Mouse (Mus musculus) liver, embryonic 14.5 days (tissue): ENCODE measurements around the gene 2310061I04Rik. TPM values are rescaled to one million over a fixed set of nuclear protein-coding genes. Genes with fewer than 3 reads are reported as not detected.

ENCODE experiments used
- ATAC-seq: fragments of 200-750 bp; cut with Nextera tagmentation; 2 replicates; pipeline ENCODE4 v1.8.0; 2017; ENCODE audit warnings: moderate number of reproducible peaks, mild to moderate bottlenecking, moderate library complexity; ENCODE audit not compliant: insufficient read depth
- DNase-seq, 3 experiments: peaks; one replicate each; pipeline ENCODE4 v3.0.0-alpha.2; 2012 to 2013; ENCODE audit warnings: low read depth in 3 of 3, low spot score in 3 of 3
- H3K27ac ChIP-seq: fragments of 300-500 bp; sonication (generic); 2 replicates; pipeline ENCODE4 v1.5.1; 2014; ENCODE audit warnings: moderate library complexity, mild to moderate bottlenecking, control low read depth, inconsistent platforms
- H3K27me3 ChIP-seq: fragments of 300-500 bp; sonication (generic); 2 replicates; pipeline ENCODE4 v1.6.1; 2014; ENCODE audit warnings: mild to moderate bottlenecking, low read length, moderate library complexity; ENCODE audit not compliant: control insufficient read depth, insufficient read depth
- H3K36me3 ChIP-seq: fragments of 300-500 bp; sonication (generic); replicated peaks from 2 replicates; pipeline ENCODE4 v1.6.1; 2014; ENCODE audit warnings: low read depth; ENCODE audit not compliant: control insufficient read depth, insufficient read depth
- H3K4me1 ChIP-seq, 2 experiments: fragments of 200-500 bp in 1 of 2; fragments of 300-500 bp in 1 of 2; sonication (generic) in 1 of 2; replicated peaks; 2 replicates each; pipeline ENCODE4 v1.6.1; 2012 to 2014; ENCODE audit warnings: antibody characterized with exemption in 1 of 2, inconsistent platforms in 1 of 2, low read length in 1 of 2; ENCODE audit not compliant: control insufficient read depth in 2 of 2, insufficient read depth in 2 of 2
- H3K4me2 ChIP-seq: fragments of 300-500 bp; sonication (generic); 2 replicates; pipeline ENCODE4 v1.6.1; 2014; ENCODE audit warnings: low read depth, mild to moderate bottlenecking, control low read depth, moderate library complexity
- H3K4me3 ChIP-seq, 2 experiments: fragments of 200-500 bp in 1 of 2; fragments of 300-500 bp in 1 of 2; sonication (generic) in 1 of 2; 2 replicates each; pipeline ENCODE4 v1.5.1; 2012 to 2014; ENCODE audit warnings: low read depth in 2 of 2, low read length in 2 of 2, mild to moderate bottlenecking in 2 of 2, control low read depth in 1 of 2, inconsistent platforms in 1 of 2, moderate library complexity in 1 of 2; ENCODE audit not compliant: insufficient read depth in 1 of 2
- H3K9ac ChIP-seq: fragments of 300-500 bp; sonication (generic); replicated peaks from 2 replicates; pipeline ENCODE4 v1.6.1; 2014; ENCODE audit warnings: mild to moderate bottlenecking, control low read depth, moderate library complexity
- H3K9me3 ChIP-seq: fragments of 300-500 bp; sonication (generic); 2 replicates; pipeline ENCODE4 v1.6.1; 2016; ENCODE audit warnings: low read length, mixed read lengths; ENCODE audit not compliant: control insufficient read depth
- CTCF ChIP-seq: IDR thresholded peaks from 2 replicates; pipeline ENCODE4 v1.5.1; 2016; ENCODE audit warnings: antibody characterized with exemption, low read depth, control low read depth
- EP300 ChIP-seq: IDR thresholded peaks from 2 replicates; pipeline ENCODE4 v1.6.1; 2016; ENCODE audit warnings: antibody characterized with exemption, low read depth
- WGBS: fragments of 180-500 bp; shearing (Covaris S2); extraction: QIAGEN DNeasy Blood & Tissue Kit; methylation state at CpG from one replicate; pipeline ENCODE4 v1.1.7; 2014; ENCODE audit not compliant: insufficient replicate concordance; 5-methylcytosine and 5-hydroxymethylcytosine counted together
- microRNA counts: library from miRNA; unstranded; fragments of <30 nt; microRNA quantifications from one replicate; lab custom pipeline; 2016
- microRNA-seq: library from miRNA; unstranded; fragments of <30 nt; microRNA quantifications from one replicate; pipeline ENCODE4, GENCODE M21; 2016
- polyA plus RNA-seq, 2 experiments: library from polyadenylated mRNA; depleted of rRNA in 1 of 2; stranded (reverse) in 1 of 2; unstranded in 1 of 2; fragments of >200 nt; fragmentation: Nextera tagmentation in 1 of 2; extraction: Ambion mirVana in 1 of 2; gene quantifications; 2 replicates each; pipeline versions ENCODE4 v1.2.1 to v1.2.3; 2012 to 2014

Gene 2310061I04Rik
- polyA plus RNA-seq, 2 experiments: 10.6 to 14.4 TPM

DNA sequence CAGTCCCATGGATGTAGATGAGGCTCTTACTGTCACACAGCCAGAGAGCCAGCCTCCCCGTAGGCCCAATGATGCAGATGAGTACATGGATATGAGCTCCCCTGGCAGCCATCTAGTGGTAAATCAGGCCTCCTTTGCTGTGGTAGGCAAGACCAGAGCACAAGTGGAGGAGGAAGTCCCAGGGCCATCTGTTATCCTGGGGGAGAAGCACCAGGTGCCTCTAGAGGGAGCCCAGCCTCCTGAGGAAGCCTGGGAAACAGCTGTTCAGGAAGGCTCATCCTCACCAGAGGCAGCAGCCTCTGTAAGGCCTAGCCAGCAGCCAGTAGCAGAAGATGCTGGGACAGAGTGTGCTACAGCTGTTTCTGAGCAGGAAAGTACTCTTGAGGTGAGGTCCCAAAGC, 49.1 kb downstream of the 2310061I04Rik start:
- Histone ChIP-seq H3K36me3 (peaks cover 83% of the 10 kb centered on the region), H3K27ac (no peak overlapping the region), H3K9me3 (no peaks in the 10 kb centered on the region), H3K9ac (no peak overlapping the region), H3K27me3 (no peaks in the 10 kb centered on the region), H3K4me2 (no peak overlapping the region), H3K4me3 (no peak overlapping the region), H3K4me1 (peaks cover 10 to 13% of the 10 kb centered on the region in 2 experiments)
- WGBS: 63% methylated on average over 1 of the region's 1 CpGs
- ATAC-seq (no peak), DNase-seq (no peak)
- TF ChIP-seq EP300 (no peak), CTCF (peak; percentile 33)

DNA sequence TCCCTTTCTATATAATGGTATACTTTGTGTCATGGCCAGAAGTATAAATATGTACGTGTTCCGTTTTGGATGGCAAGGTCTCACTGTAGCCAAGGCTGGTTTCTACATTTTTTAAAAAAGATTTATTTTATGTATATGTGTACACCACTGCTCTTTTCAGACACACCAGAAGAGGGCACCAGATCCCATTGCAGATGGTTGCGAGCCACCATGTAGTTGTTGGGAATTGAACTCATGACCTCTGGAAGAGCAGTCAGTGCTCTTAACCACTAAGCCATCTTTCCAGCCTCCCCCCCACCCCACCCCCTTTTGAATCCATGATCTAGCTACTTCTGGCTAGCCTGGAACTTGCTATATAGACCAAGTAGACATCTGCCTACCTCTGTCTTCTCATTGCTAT, 53.7 kb downstream of the 2310061I04Rik start:
- no peak for ATAC-seq
- H3K27ac ChIP-seq: no peak overlapping the region
- peaks cover 22 to 34% of the 10 kb centered on the region in 2 experiments for H3K4me1 ChIP-seq
- H3K36me3 ChIP-seq: peaks cover 42% of the 10 kb centered on the region
- H3K9ac ChIP-seq: no peak overlapping the region
- TF ChIP-seq CTCF: peak; percentile 47
- TF ChIP-seq EP300: no peak
- H3K4me2 ChIP-seq: no peak overlapping the region
- H3K27me3 ChIP-seq: no peaks in the 10 kb centered on the region
- DNase-seq: no peak
- no peaks in the 10 kb centered on the region for H3K9me3 ChIP-seq
- WGBS: 87% methylated on average over 3 of the region's 3 CpGs
- no peak overlapping the region for H3K4me3 ChIP-seq

MicroRNAs within 50 kb of the gene (microRNA counts, 519-probe panel; counts per million panel counts)
- microRNA mmu-miR-1894-3p (lab: Ali Mortazavi, UCI) (69.9 counts per million), microRNA mmu-miR-1894-5p (lab: Ali Mortazavi, UCI) (69.9 counts per million)

Small RNAs within 50 kb of the gene (microRNA-seq; reads per million reads assigned to microRNA genes)
- 1.7 reads per million for gene Gm28033
- gene Mir1894: not detected

Other genes starting within 250 kb of the 2310061I04Rik start
- 7.1 and 7.8 TPM in 2 replicates for gene Vars2, start 229.8 kb downstream of the 2310061I04Rik start, polyA plus RNA-seq (2012; rRNA removed)
- 4.0 and 5.8 TPM in 2 replicates for gene Vars2, start 229.8 kb downstream of the 2310061I04Rik start, polyA plus RNA-seq (2014; fragmentation: Nextera tagmentation; extraction: Ambion mirVana)
- 17.8 and 18.0 TPM in 2 replicates for gene Gtf2h4, start 223.7 kb downstream of the 2310061I04Rik start, polyA plus RNA-seq (2012; rRNA removed)
- gene Gtf2h4, start 223.7 kb downstream of the 2310061I04Rik start, polyA plus RNA-seq (2014; fragmentation: Nextera tagmentation; extraction: Ambion mirVana): 23.1 and 26.8 TPM in 2 replicates
- gene Ddr1, start 192.8 kb downstream of the 2310061I04Rik start, polyA plus RNA-seq (2012; rRNA removed): 1.1 TPM in 2 replicates
- gene Ddr1, start 192.8 kb downstream of the 2310061I04Rik start, polyA plus RNA-seq (2014; fragmentation: Nextera tagmentation; extraction: Ambion mirVana): 1.6 and 1.7 TPM in 2 replicates
- gene Ier3, start 75.7 kb downstream of the 2310061I04Rik start, polyA plus RNA-seq (2012; rRNA removed): 10.2 and 11.0 TPM in 2 replicates
- gene Ier3, start 75.7 kb downstream of the 2310061I04Rik start, polyA plus RNA-seq (2014; fragmentation: Nextera tagmentation; extraction: Ambion mirVana): 11.6 and 13.2 TPM in 2 replicates
- 22.4 and 34.7 TPM in 2 replicates for gene Flot1, start 74.2 kb downstream of the 2310061I04Rik start, polyA plus RNA-seq (2012; rRNA removed)
- 27.8 and 29.2 TPM in 2 replicates for gene Flot1, start 74.2 kb downstream of the 2310061I04Rik start, polyA plus RNA-seq (2014; fragmentation: Nextera tagmentation; extraction: Ambion mirVana)
- 460 and 467 TPM in 2 replicates for gene Tubb5, start 59.1 kb downstream of the 2310061I04Rik start, polyA plus RNA-seq (2012; rRNA removed)
- 330 and 363 TPM in 2 replicates for gene Tubb5, start 59.1 kb downstream of the 2310061I04Rik start, polyA plus RNA-seq (2014; fragmentation: Nextera tagmentation; extraction: Ambion mirVana)
- gene Mdc1, start 55.9 kb downstream of the 2310061I04Rik start, polyA plus RNA-seq (2012; rRNA removed): 9.2 and 10.0 TPM in 2 replicates
- gene Mdc1, start 55.9 kb downstream of the 2310061I04Rik start, polyA plus RNA-seq (2014; fragmentation: Nextera tagmentation; extraction: Ambion mirVana): 6.3 and 9.1 TPM in 2 replicates
- gene Nrm, start 36.1 kb downstream of the 2310061I04Rik start, polyA plus RNA-seq (2012; rRNA removed): 15.6 and 18.2 TPM in 2 replicates
- 20.1 and 22.4 TPM in 2 replicates for gene Nrm, start 36.1 kb downstream of the 2310061I04Rik start, polyA plus RNA-seq (2014; fragmentation: Nextera tagmentation; extraction: Ambion mirVana)
- 8.7 and 10.7 TPM in 2 replicates for gene Ppp1r18, start 31.8 kb downstream of the 2310061I04Rik start, polyA plus RNA-seq (2012; rRNA removed)
- 8.2 and 8.7 TPM in 2 replicates for gene Ppp1r18, start 31.8 kb downstream of the 2310061I04Rik start, polyA plus RNA-seq (2014; fragmentation: Nextera tagmentation; extraction: Ambion mirVana)
- gene Dhx16, start 17.6 kb downstream of the 2310061I04Rik start, polyA plus RNA-seq (2012; rRNA removed): 44.8 and 46.0 TPM in 2 replicates
- 25.5 and 30.2 TPM in 2 replicates for gene Dhx16, start 17.6 kb downstream of the 2310061I04Rik start, polyA plus RNA-seq (2014; fragmentation: Nextera tagmentation; extraction: Ambion mirVana)
- 8.5 and 8.7 TPM in 2 replicates for gene Atat1, start 12.6 kb upstream of the 2310061I04Rik start, polyA plus RNA-seq (2012; rRNA removed)
- 3.3 and 5.8 TPM in 2 replicates for gene Atat1, start 12.6 kb upstream of the 2310061I04Rik start, polyA plus RNA-seq (2014; fragmentation: Nextera tagmentation; extraction: Ambion mirVana)
- 42.6 and 51.6 TPM in 2 replicates for gene Mrps18b, start 19.0 kb upstream of the 2310061I04Rik start, polyA plus RNA-seq (2012; rRNA removed)
- 73.8 and 74.1 TPM in 2 replicates for gene Mrps18b, start 19.0 kb upstream of the 2310061I04Rik start, polyA plus RNA-seq (2014; fragmentation: Nextera tagmentation; extraction: Ambion mirVana)
- 12.3 and 15.6 TPM in 2 replicates for gene Ppp1r10, start 19.0 kb upstream of the 2310061I04Rik start, polyA plus RNA-seq (2012; rRNA removed)
- 15.4 and 17.4 TPM in 2 replicates for gene Ppp1r10, start 19.0 kb upstream of the 2310061I04Rik start, polyA plus RNA-seq (2014; fragmentation: Nextera tagmentation; extraction: Ambion mirVana)
- gene Abcf1, start 72.3 kb upstream of the 2310061I04Rik start, polyA plus RNA-seq (2012; rRNA removed): 35.7 and 49.0 TPM in 2 replicates
- 39.0 and 49.1 TPM in 2 replicates for gene Abcf1, start 72.3 kb upstream of the 2310061I04Rik start, polyA plus RNA-seq (2014; fragmentation: Nextera tagmentation; extraction: Ambion mirVana)
- 3.9 and 5.2 TPM in 2 replicates for gene Gnl1, start 82.4 kb upstream of the 2310061I04Rik start, polyA plus RNA-seq (2012; rRNA removed)
- 4.4 and 5.6 TPM in 2 replicates for gene Gnl1, start 82.4 kb upstream of the 2310061I04Rik start, polyA plus RNA-seq (2014; fragmentation: Nextera tagmentation; extraction: Ambion mirVana)
- 5.5 and 6.3 TPM in 2 replicates for gene Prr3, start 82.8 kb upstream of the 2310061I04Rik start, polyA plus RNA-seq (2012; rRNA removed)
- 3.5 and 4.5 TPM in 2 replicates for gene Prr3, start 82.8 kb upstream of the 2310061I04Rik start, polyA plus RNA-seq (2014; fragmentation: Nextera tagmentation; extraction: Ambion mirVana)
- gene H2-T24, start 123.1 kb upstream of the 2310061I04Rik start, polyA plus RNA-seq (2012; rRNA removed): 3.2 and 4.3 TPM in 2 replicates
- gene H2-T24, start 123.1 kb upstream of the 2310061I04Rik start, polyA plus RNA-seq (2014; fragmentation: Nextera tagmentation; extraction: Ambion mirVana): 3.7 and 4.0 TPM in 2 replicates
- 24.3 and 29.1 TPM in 2 replicates for gene H2-T23, start 135.4 kb upstream of the 2310061I04Rik start, polyA plus RNA-seq (2012; rRNA removed)
- gene H2-T23, start 135.4 kb upstream of the 2310061I04Rik start, polyA plus RNA-seq (2014; fragmentation: Nextera tagmentation; extraction: Ambion mirVana): 25.5 and 28.8 TPM in 2 replicates
- 6.8 and 7.9 TPM in 2 replicates for gene H2-T22, start 145.3 kb upstream of the 2310061I04Rik start, polyA plus RNA-seq (2012; rRNA removed)
- gene H2-T22, start 145.3 kb upstream of the 2310061I04Rik start, polyA plus RNA-seq (2014; fragmentation: Nextera tagmentation; extraction: Ambion mirVana): 9.8 and 10.6 TPM in 2 replicates
- not detected in 2 replicates for gene Gm6034, start 145.5 kb upstream of the 2310061I04Rik start, polyA plus RNA-seq (2012; rRNA removed)
- gene Gm6034, start 145.5 kb upstream of the 2310061I04Rik start, polyA plus RNA-seq (2014; fragmentation: Nextera tagmentation; extraction: Ambion mirVana): not detected in 2 replicates
- gene Gm11127, start 160.9 kb upstream of the 2310061I04Rik start, polyA plus RNA-seq (2012; rRNA removed): 0.03 TPM in 1 of 2 replicates, not detected in the other
- gene Gm11127, start 160.9 kb upstream of the 2310061I04Rik start, polyA plus RNA-seq (2014; fragmentation: Nextera tagmentation; extraction: Ambion mirVana): not detected in 2 replicates
- gene Gm19684, start 224.2 kb upstream of the 2310061I04Rik start, polyA plus RNA-seq (2012; rRNA removed): not detected in 2 replicates
- gene Gm19684, start 224.2 kb upstream of the 2310061I04Rik start, polyA plus RNA-seq (2014; fragmentation: Nextera tagmentation; extraction: Ambion mirVana): not detected in 2 replicates
- not detected in 2 replicates for gene Gm7030, start 232.0 kb upstream of the 2310061I04Rik start, polyA plus RNA-seq (2012; rRNA removed)
- not detected in 2 replicates for gene Gm7030, start 232.0 kb upstream of the 2310061I04Rik start, polyA plus RNA-seq (2014; fragmentation: Nextera tagmentation; extraction: Ambion mirVana)